Mouse (Mus musculus): ENCODE measurements around the gene 2310022A10Rik. TPM values are rescaled to one million over a fixed set of nuclear protein-coding genes. Genes with fewer than 3 reads are reported as not detected.

2310022A10Rik gene
- polyA plus RNA-seq, 1 experiment from 2014 or later: 30.6 TPM

DNA sequence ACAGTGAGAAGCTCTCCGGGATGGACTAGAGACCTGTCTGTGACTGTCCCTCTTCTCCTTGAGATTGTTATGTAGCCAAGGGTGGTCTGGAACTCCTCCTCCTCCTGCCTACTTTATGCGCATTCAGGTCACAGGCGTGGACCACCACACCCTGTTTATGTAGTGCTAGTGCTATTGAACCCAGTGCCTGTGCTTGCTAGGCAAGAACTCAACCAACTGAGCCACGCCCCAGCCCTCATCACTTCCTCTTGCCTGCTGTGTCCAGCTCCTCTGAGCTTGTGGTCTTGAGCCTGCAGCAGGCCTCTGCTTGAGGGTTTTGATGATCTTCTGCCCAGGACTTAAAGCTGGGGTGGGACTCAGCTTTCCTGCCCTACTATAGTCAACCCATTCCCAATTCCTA is 19.1 kb downstream of the 2310022A10Rik start:
- peaks cover 95% of the 10 kb centered on the region for H3K36me3 ChIP-seq
- no peak overlapping the region for H3K27ac ChIP-seq (replicated peaks)
- WGBS: 96% methylated on average over 4 of the region's 4 CpGs
- no peaks in the 10 kb centered on the region for H3K27me3 ChIP-seq (replicated peaks)
- no peak overlapping the region for H3K9ac ChIP-seq
- no peaks in the 10 kb centered on the region for H3K9me3 ChIP-seq
- no peak for ATAC-seq (ENCODE audit: extremely low read depth, insufficient number of reproducible peaks, low FRiP score, low TSS enrichment)
- no peak overlapping the region for H3K4me3 ChIP-seq
- H3K4me1 ChIP-seq: no peaks in the 10 kb centered on the region
- no peak overlapping the region for H3K4me2 ChIP-seq

DNA sequence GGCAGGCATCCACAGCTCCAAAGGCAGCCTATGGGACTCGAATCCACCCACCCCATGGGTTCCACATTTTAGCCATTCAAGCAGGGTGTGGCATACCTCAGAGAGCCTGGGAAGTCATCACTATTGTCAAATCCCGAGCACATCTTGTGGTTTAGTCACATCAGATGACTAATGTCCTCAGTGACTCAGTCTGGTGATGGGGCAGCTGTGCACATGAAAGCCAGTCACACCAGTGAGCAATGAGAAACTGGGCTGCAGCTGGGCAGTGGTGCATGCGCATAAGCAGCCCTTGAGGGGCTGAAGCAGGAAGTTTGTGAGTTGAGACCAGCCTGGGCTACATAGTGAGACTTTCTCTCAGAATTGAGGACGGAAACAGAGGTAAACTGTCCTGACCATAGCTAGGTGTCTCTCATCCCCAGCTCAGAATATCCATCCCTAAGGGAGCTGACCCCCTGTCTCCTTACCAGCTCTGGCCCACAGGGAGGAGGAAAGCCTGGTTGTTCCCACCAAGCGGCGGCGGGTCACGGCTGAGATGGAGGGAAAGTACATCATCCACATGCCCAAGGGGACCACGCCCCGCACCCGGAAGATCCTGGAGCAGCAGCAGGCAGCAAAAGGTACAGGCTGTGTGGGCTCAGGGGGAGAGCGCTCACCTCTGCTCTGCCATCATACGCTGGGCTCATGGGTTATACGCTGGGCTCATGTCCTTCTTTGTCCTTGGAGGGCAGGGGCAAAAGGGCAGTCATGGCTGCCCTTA is 21.3 kb downstream of the 2310022A10Rik start:
- ATAC-seq (ENCODE audit: extremely low read depth, insufficient number of reproducible peaks, low FRiP score, low TSS enrichment): no peak
- Histone ChIP-seq H3K9me3 (no peaks in the 10 kb centered on the region), H3K36me3 (peaks cover 95% of the 10 kb centered on the region), H3K27ac (replicated peaks) (no peak overlapping the region), H3K4me2 (no peak overlapping the region), H3K4me3 (no peak overlapping the region), H3K9ac (no peak overlapping the region), H3K4me1 (no peaks in the 10 kb centered on the region), H3K27me3 (replicated peaks) (no peaks in the 10 kb centered on the region)
- WGBS: 93% methylated on average over 14 of the region's 14 CpGs

- Histone ChIP-seq H3K36me3 (peaks cover 98% of the 10 kb centered on the region), H3K4me2 (no peak overlapping the region), H3K27me3 (replicated peaks) (no peaks in the 10 kb centered on the region), H3K4me3 (no peak overlapping the region), H3K27ac (replicated peaks) (no peak overlapping the region), H3K9ac (no peak overlapping the region), H3K4me1 (no peaks in the 10 kb centered on the region), H3K9me3 (no peaks in the 10 kb centered on the region)
- 66% methylated on average over 6 of the region's 6 CpGs for WGBS
- no peak for ATAC-seq (ENCODE audit: extremely low read depth, insufficient number of reproducible peaks, low FRiP score, low TSS enrichment)
Observed at GRCm38 (mm10) chr7:27576914-27577313, 23.9 kb downstream of the 2310022A10Rik start.

DNA sequence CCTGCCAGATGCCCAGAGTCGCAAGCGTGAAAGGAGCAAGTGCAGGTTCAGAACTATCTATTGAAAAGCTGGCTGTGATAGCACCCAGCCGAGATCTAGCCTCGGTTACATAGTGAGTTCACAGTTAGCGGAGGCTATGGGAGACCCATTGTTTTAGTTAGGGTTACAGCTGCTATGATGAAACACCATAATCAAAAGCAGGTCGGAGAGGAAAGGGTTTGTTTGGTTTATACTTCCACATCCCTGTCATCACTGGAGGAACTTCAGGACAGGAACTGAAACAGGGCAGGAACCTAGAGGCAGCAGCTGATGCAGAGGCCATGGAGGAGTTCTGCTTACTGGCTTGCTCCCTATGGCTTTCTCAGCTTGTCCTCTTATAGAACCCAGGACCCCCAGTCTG is 24.6 kb downstream of the 2310022A10Rik start:
- Histone ChIP-seq H3K27ac (replicated peaks) (no peak overlapping the region), H3K27me3 (replicated peaks) (no peaks in the 10 kb centered on the region), H3K4me2 (no peak overlapping the region), H3K4me1 (no peaks in the 10 kb centered on the region), H3K9ac (no peak overlapping the region), H3K4me3 (no peak overlapping the region), H3K36me3 (peaks cover 98% of the 10 kb centered on the region), H3K9me3 (no peaks in the 10 kb centered on the region)
- no peak for ATAC-seq (ENCODE audit: extremely low read depth, insufficient number of reproducible peaks, low FRiP score, low TSS enrichment)
- 89% methylated on average over 6 of the region's 6 CpGs for WGBS

DNA sequence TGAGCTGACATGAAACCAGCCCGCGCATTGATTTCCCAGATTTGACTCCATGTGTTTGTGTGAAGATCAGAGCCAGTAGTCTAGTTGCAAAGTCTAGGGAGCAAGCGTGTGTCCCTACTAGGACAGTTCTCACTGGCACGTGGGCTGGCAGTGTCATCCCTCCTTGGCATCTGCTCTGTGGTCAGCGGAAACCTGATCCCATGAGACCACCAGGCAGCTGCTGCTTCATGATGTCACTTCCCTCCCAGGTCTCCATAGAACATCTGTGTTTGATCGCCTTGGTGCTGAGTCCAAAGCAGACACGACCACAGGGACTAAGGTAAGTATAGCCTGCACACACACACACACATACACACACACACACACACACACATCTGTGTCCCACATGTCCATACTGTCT is 25.4 kb downstream of the 2310022A10Rik start:
- Histone ChIP-seq H3K4me3 (no peak overlapping the region), H3K36me3 (peaks cover 98% of the 10 kb centered on the region), H3K9me3 (no peaks in the 10 kb centered on the region), H3K4me1 (no peaks in the 10 kb centered on the region), H3K4me2 (no peak overlapping the region), H3K27me3 (replicated peaks) (no peaks in the 10 kb centered on the region), H3K9ac (no peak overlapping the region), H3K27ac (replicated peaks) (no peak overlapping the region)
- ATAC-seq (ENCODE audit: extremely low read depth, insufficient number of reproducible peaks, low FRiP score, low TSS enrichment): no peak
- 85% methylated on average over 7 of the region's 7 CpGs for WGBS

GRCm38 (mm10) chr7:27580380-27581174 is 27.5 kb downstream of the 2310022A10Rik start:
- peaks cover 94% of the 10 kb centered on the region for H3K36me3 ChIP-seq

GRCm38 (mm10) chr7:27586861-27587260 is 33.8 kb downstream of the 2310022A10Rik start:
- no peaks in the 10 kb centered on the region for H3K4me1 ChIP-seq
- no peak overlapping the region for H3K9ac ChIP-seq
- ATAC-seq (ENCODE audit: extremely low read depth, insufficient number of reproducible peaks, low FRiP score, low TSS enrichment): no peak
- H3K36me3 ChIP-seq: peaks cover 33% of the 10 kb centered on the region
- H3K27me3 ChIP-seq (replicated peaks): no peaks in the 10 kb centered on the region
- H3K27ac ChIP-seq (replicated peaks): no peak overlapping the region
- no peak overlapping the region for H3K4me2 ChIP-seq
- 77% methylated on average over 2 of the region's 2 CpGs for WGBS
- H3K4me3 ChIP-seq: no peak overlapping the region
- H3K9me3 ChIP-seq: no peaks in the 10 kb centered on the region

More at GRCm38 (mm10) chr7:27580380-27581174, 27.5 kb downstream of the 2310022A10Rik start:
- no peak overlapping the region for H3K9ac ChIP-seq
- WGBS: 90% methylated on average over 14 of the region's 14 CpGs
- H3K9me3 ChIP-seq: no peaks in the 10 kb centered on the region
- H3K27me3 ChIP-seq (replicated peaks): no peaks in the 10 kb centered on the region
- no peak overlapping the region for H3K27ac ChIP-seq (replicated peaks)
- no peak overlapping the region for H3K4me3 ChIP-seq
- no peak overlapping the region for H3K4me2 ChIP-seq
- ATAC-seq (ENCODE audit: extremely low read depth, insufficient number of reproducible peaks, low FRiP score, low TSS enrichment): no peak
- H3K4me1 ChIP-seq: no peaks in the 10 kb centered on the region

DNA sequence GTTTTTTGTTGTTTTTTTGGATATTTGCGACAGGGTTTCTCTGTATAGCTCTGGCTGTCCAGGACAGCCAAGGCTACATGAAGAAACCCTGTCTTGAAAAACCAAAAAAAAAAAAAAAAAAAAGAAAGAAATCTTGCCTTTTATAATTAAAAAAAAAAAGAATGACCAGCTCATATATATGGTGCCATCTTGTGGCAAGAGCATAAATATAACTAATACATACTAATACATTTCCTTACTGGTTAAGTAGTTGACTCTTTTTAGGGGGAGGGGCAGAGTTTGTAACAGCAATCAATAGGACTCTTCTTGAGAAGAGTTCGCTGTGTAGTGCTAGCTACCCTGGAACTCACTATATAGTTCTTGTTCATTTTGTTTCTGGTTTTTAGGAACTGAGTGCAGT is 34.7 kb downstream of the 2310022A10Rik start:
- H3K4me1 ChIP-seq: peaks cover 3% of the 10 kb centered on the region
- H3K9ac ChIP-seq: no peak overlapping the region
- H3K4me2 ChIP-seq: no peak overlapping the region
- no peaks in the 10 kb centered on the region for H3K9me3 ChIP-seq
- H3K27me3 ChIP-seq (replicated peaks): no peaks in the 10 kb centered on the region
- 80% methylated on average over 2 of the region's 2 CpGs for WGBS
- H3K27ac ChIP-seq (replicated peaks): no peak overlapping the region
- no peak overlapping the region for H3K4me3 ChIP-seq
- H3K36me3 ChIP-seq: peaks cover 25% of the 10 kb centered on the region
- no peak for ATAC-seq (ENCODE audit: extremely low read depth, insufficient number of reproducible peaks, low FRiP score, low TSS enrichment)

GRCm38 (mm10) chr7:27590088-27590487 is 37.1 kb downstream of the 2310022A10Rik start:
- H3K9ac ChIP-seq: no peak overlapping the region
- no peaks in the 10 kb centered on the region for H3K9me3 ChIP-seq
- peaks cover 26% of the 10 kb centered on the region for H3K4me1 ChIP-seq
- no peak overlapping the region for H3K27ac ChIP-seq (replicated peaks)
- no peaks in the 10 kb centered on the region for H3K27me3 ChIP-seq (replicated peaks)
- H3K4me3 ChIP-seq: no peak overlapping the region
- WGBS: 94% methylated on average over 4 of the region's 4 CpGs
- ATAC-seq (ENCODE audit: extremely low read depth, insufficient number of reproducible peaks, low FRiP score, low TSS enrichment): no peak
- H3K4me2 ChIP-seq: no peak overlapping the region
- peaks cover 12% of the 10 kb centered on the region for H3K36me3 ChIP-seq

DNA sequence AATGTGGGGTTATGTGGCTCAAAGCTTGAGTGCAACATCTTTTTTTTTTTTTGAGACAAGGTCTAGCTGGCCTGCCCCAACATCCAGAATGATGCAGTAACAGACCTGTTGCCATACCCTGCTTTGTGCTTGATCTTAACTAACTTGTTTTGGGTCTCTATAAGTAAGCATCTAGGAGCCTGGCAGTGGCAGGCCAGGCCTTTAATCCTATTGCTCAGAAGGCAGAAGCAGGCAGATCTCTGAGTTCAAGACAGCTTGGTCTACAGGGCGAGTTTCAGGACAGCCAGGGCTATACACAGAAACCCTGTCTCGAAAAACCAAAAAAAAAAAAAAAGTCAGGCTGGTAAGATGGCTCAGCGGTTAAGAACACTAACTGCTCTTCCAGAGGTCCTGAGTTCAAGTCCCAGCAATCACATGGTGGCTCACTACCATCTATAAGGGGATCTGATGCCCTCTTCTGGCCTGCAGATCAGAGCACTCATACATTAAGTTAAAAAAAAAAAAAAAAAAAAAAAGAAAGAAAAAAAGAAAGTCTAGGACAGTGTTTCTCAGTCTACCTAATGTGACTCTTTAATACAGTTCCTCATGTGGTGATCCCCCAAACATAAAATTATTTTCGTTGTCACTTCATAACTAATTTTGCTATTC is 37.7 kb downstream of the 2310022A10Rik start:
- no peak for ATAC-seq (ENCODE audit: extremely low read depth, insufficient number of reproducible peaks, low FRiP score, low TSS enrichment)
- Histone ChIP-seq H3K9me3 (no peaks in the 10 kb centered on the region), H3K36me3 (0 out of 2 replicates have a peak, but pooled peaks cover 7% of the 10 kb centered on the region), H3K9ac (peak overlapping the region; percentile 97), H3K4me2 (peak overlapping the region; percentile 86), H3K4me1 (peaks cover 30% of the 10 kb centered on the region), H3K4me3 (peak overlapping the region; percentile 83), H3K27ac (replicated peaks) (peak overlapping the region; percentile 99), H3K27me3 (replicated peaks) (no peaks in the 10 kb centered on the region)
- 66% methylated on average over 4 of the region's 4 CpGs for WGBS

Measured in heart, embryonic 13.5 days (tissue).